Mouse (Mus musculus) bone marrow macrophage, adult 2 months (primary cell): ENCODE results near the gene Pdzd11. TPM values are rescaled to one million over a fixed set of nuclear protein-coding genes. Genes with fewer than 3 reads are reported as not detected.

Experiments used
- H3K27ac ChIP-seq: 2 replicates; pipeline ENCODE4 v1.5.1; 2012; ENCODE audit warnings: low read depth, low read length; ENCODE audit not compliant: insufficient read depth
- H3K4me1 ChIP-seq: 2 replicates; pipeline ENCODE4 v1.6.1; 2012; ENCODE audit warnings: low read length; ENCODE audit not compliant: control insufficient read depth, insufficient read depth
- H3K4me3 ChIP-seq: 2 replicates; pipeline ENCODE4 v1.5.1; 2012; ENCODE audit warnings: mild to moderate bottlenecking, low read length, moderate library complexity; ENCODE audit not compliant: insufficient read depth
- CTCF ChIP-seq: IDR thresholded peaks from 2 replicates; pipeline ENCODE4 v1.5.1; 2012; ENCODE audit warnings: low read depth, mild to moderate bottlenecking, low read length, moderate library complexity
- POLR2A ChIP-seq: IDR thresholded peaks from 2 replicates; pipeline ENCODE4 v1.6.1; 2012; ENCODE audit warnings: mild to moderate bottlenecking, low read depth, low read length, borderline replicate concordance
- polyA plus RNA-seq: library from polyadenylated mRNA; stranded (reverse); fragments of >200 nt; gene quantifications from 2 replicates; pipeline ENCODE4 v1.2.4, GENCODE M21; 2012; ENCODE audit not compliant: missing spikeins, insufficient read depth, insufficient read length

Pdzd11 gene
- polyA plus RNA-seq: 28.8 and 29.7 TPM in 2 replicates

- no peak for TF ChIP-seq POLR2A
- no peak for TF ChIP-seq CTCF
- Histone ChIP-seq H3K4me3 (peak within 1 kb of the TSS; percentile 89), H3K4me1 (no peaks in the 10 kb centered on the region; the same call in 1 of the 2 replicates), H3K27ac (peak within 1 kb of the TSS; percentile 49)
Measured at GRCm38 (mm10) chrX:100625802-100626793, at the start of gene Pdzd11. Gene Pdzd11 (minus strand): TSS chrX:100626568.

GRCm38 (mm10) chrX:100664825-100665224 is 38.5 kb upstream of the Pdzd11 start:
- no peaks in the 10 kb centered on the region for H3K4me1 ChIP-seq
- no peak overlapping the region for H3K27ac ChIP-seq
- no peak for TF ChIP-seq POLR2A
- H3K4me3 ChIP-seq: no peak overlapping the region

- no peak for TF ChIP-seq CTCF
- TF ChIP-seq POLR2A: no peak
- Histone ChIP-seq H3K27ac (no peak overlapping the region), H3K4me1 (peaks cover 2% of the 10 kb centered on the region; the same call in 1 of the 2 replicates), H3K4me3 (no peak overlapping the region)
Measured at GRCm38 (mm10) chrX:100652848-100653247, 26.5 kb upstream of the Pdzd11 start.

- TF ChIP-seq CTCF (no peak), POLR2A (no peak)
- no peak overlapping the region for H3K4me3 ChIP-seq
- H3K27ac ChIP-seq: no peak overlapping the region
- H3K4me1 ChIP-seq: peaks cover 9% of the 10 kb centered on the region
Measured at GRCm38 (mm10) chrX:100638477-100638876, 12.1 kb upstream of the Pdzd11 start.

GRCm38 (mm10) chrX:100629076-100629475 is 2.7 kb upstream of the Pdzd11 start:
- Histone ChIP-seq H3K27ac (no peak overlapping the region), H3K4me1 (no peaks in the 10 kb centered on the region; the same call in 1 of the 2 replicates), H3K4me3 (no peak overlapping the region)
- TF ChIP-seq POLR2A: no peak
- TF ChIP-seq CTCF: no peak

GRCm38 (mm10) chrX:100625546-100625801 is 894 bp downstream of the Pdzd11 start, which contains the start of gene Kif4:
Gene Kif4 (plus strand): TSS chrX:100625737.
- no peaks in the 10 kb centered on the region; the same call in 1 of the 2 replicates for H3K4me1 ChIP-seq
- peak within 1 kb of the TSS; percentile 49 for H3K27ac ChIP-seq
- peak within 1 kb of the TSS; percentile 89 for H3K4me3 ChIP-seq
- TF ChIP-seq POLR2A (no peak), CTCF (no peak)

GRCm38 (mm10) chrX:100625146-100625545 is 1.2 kb downstream of the Pdzd11 start:
- no peak overlapping the region for H3K27ac ChIP-seq
- TF ChIP-seq POLR2A (no peak), CTCF (no peak)
- H3K4me3 ChIP-seq: peak overlapping the region; percentile 86
- H3K4me1 ChIP-seq: no peaks in the 10 kb centered on the region; the same call in 1 of the 2 replicates

- Histone ChIP-seq H3K27ac (no peak overlapping the region), H3K4me1 (no peaks in the 10 kb centered on the region; the same call in 1 of the 2 replicates), H3K4me3 (no peak overlapping the region)
- TF ChIP-seq CTCF (no peak), POLR2A (no peak)
Measured at GRCm38 (mm10) chrX:100624242-100624641, 2.1 kb downstream of the Pdzd11 start.

- no peak overlapping the region for H3K27ac ChIP-seq
- H3K4me1 ChIP-seq: no peaks in the 10 kb centered on the region; the same call in 1 of the 2 replicates
- TF ChIP-seq POLR2A: no peak
- no peak for TF ChIP-seq CTCF
- H3K4me3 ChIP-seq: no peak overlapping the region
Measured at GRCm38 (mm10) chrX:100621366-100621765, 5.0 kb downstream of the Pdzd11 start.

- no peak overlapping the region for H3K27ac ChIP-seq
- H3K4me3 ChIP-seq: no peak overlapping the region
- no peaks in the 10 kb centered on the region for H3K4me1 ChIP-seq
- TF ChIP-seq POLR2A (no peak), CTCF (no peak)
Measured at GRCm38 (mm10) chrX:100618488-100618887, 7.9 kb downstream of the Pdzd11 start.

GRCm38 (mm10) chrX:100605314-100605713 is 21.1 kb downstream of the Pdzd11 start, which contains the start of gene Arr3:
Gene Arr3 (plus strand): TSS chrX:100605497.
- Histone ChIP-seq H3K27ac (no peak within 1 kb of the TSS), H3K4me3 (no peak within 1 kb of the TSS), H3K4me1 (peaks cover 2% of the 10 kb centered on the region; the same call in 1 of the 2 replicates)
- no peak for TF ChIP-seq CTCF
- no peak for TF ChIP-seq POLR2A
